Mouse (Mus musculus): Measurements from ENCODE around the gene Ralgps2.

GRCm38 (mm10) chr1:156979722-156980121, 40.3 kb upstream of the Ralgps2 start:
- no peak for TF ChIP-seq CTCF (IDR thresholded peaks at IDR 0.05; ENCODE audit: control insufficient read depth, insufficient read depth, low read length)
- TF ChIP-seq POLR2A (IDR thresholded peaks at IDR 0.05; ENCODE audit: borderline replicate concordance, control insufficient read depth, low read depth, low read length) = no peak

Data from bone marrow, adult 2 months (tissue).